Mouse (Mus musculus) midbrain, embryonic 13.5 days (tissue): Measurements from ENCODE around the gene Surf1. TPM values are rescaled to one million over a fixed set of nuclear protein-coding genes. Genes with fewer than 3 reads are reported as not detected.

Experiments used
- ATAC-seq: fragments of 200-750 bp; cut with Nextera tagmentation; 2 replicates; pipeline ENCODE4 v1.8.0; 2017; ENCODE audit warnings: mild to moderate bottlenecking, moderate TSS enrichment, moderate library complexity
- H3K27ac ChIP-seq: fragments of 300-500 bp; sonication (generic); 2 replicates; pipeline ENCODE4 v1.5.1; 2015; ENCODE audit warnings: inconsistent platforms, mild to moderate bottlenecking, moderate library complexity
- H3K27me3 ChIP-seq: fragments of 300-500 bp; sonication (generic); 2 replicates; pipeline ENCODE4 v1.6.1; 2015; ENCODE audit warnings: mild to moderate bottlenecking, inconsistent platforms
- H3K36me3 ChIP-seq: fragments of 300-500 bp; sonication (generic); 2 replicates; pipeline ENCODE4 v1.6.1; 2015; ENCODE audit warnings: mild to moderate bottlenecking, inconsistent platforms
- H3K4me1 ChIP-seq: fragments of 300-500 bp; sonication (generic); replicated peaks from 2 replicates; pipeline ENCODE4 v1.6.1; 2015; ENCODE audit warnings: inconsistent platforms
- H3K4me2 ChIP-seq: fragments of 300-500 bp; sonication (generic); replicated peaks from 2 replicates; pipeline ENCODE4 v1.6.1; 2015; ENCODE audit warnings: moderate library complexity, mild to moderate bottlenecking, inconsistent platforms
- H3K4me3 ChIP-seq: fragments of 300-500 bp; sonication (generic); replicated peaks from 2 replicates; pipeline ENCODE4 v1.5.1; 2015; ENCODE audit warnings: mild to moderate bottlenecking, inconsistent platforms
- H3K9ac ChIP-seq: fragments of 300-500 bp; sonication (generic); replicated peaks from 2 replicates; pipeline ENCODE4 v1.6.1; 2015; ENCODE audit warnings: mild to moderate bottlenecking, inconsistent platforms
- H3K9me3 ChIP-seq: fragments of 300-500 bp; sonication (generic); 2 replicates; pipeline ENCODE4 v1.6.1; 2016; ENCODE audit warnings: mild to moderate bottlenecking, inconsistent platforms
- WGBS: fragments of 180-500 bp; shearing (Covaris S2); methylation state at CpG from one replicate; pipeline ENCODE4 v1.1.7; 2015; 5-methylcytosine and 5-hydroxymethylcytosine counted together
- polyA plus RNA-seq: library from polyadenylated mRNA; unstranded; fragments of >200 nt; fragmentation: Nextera tagmentation; extraction: Ambion mirVana; gene quantifications from 2 replicates; pipeline ENCODE4 v1.2.1, GENCODE M21; 2015

The Surf1 gene
- 76.5 and 84.1 TPM in 2 replicates for polyA plus RNA-seq

GRCm38 (mm10) chr2:26915927-26916728, at the start of gene Surf1, which contains the start of gene Surf2:
TSS of gene Surf1 (minus strand) at chr2:26916530.
TSS of gene Surf2 (plus strand) at chr2:26916367.
- peak within 1 kb of the TSS; percentile 80 for H3K27ac ChIP-seq
- H3K4me3 ChIP-seq, result peak within 1 kb of the TSS; percentile 82
- 2% methylated on average over 47 of the region's 47 CpGs for WGBS
- H3K9me3 ChIP-seq, result no peaks in the 10 kb centered on the region
- no peaks in the 10 kb centered on the region for H3K27me3 ChIP-seq
- peak; percentile 79 for ATAC-seq
- peak within 1 kb of the TSS; percentile 99 for H3K4me2 ChIP-seq
- peaks cover 69% of the 10 kb centered on the region for H3K36me3 ChIP-seq
- H3K9ac ChIP-seq, result peak within 1 kb of the TSS; percentile 86
- peaks cover 51% of the 10 kb centered on the region for H3K4me1 ChIP-seq

GRCm38 (mm10) chr2:26964724-26965370, 48.5 kb upstream of the Surf1 start:
- Histone ChIP-seq H3K27ac (peak overlapping the region; percentile 98), H3K27me3 (no peaks in the 10 kb centered on the region), H3K9me3 (no peaks in the 10 kb centered on the region), H3K9ac (peak overlapping the region; percentile 91), H3K4me1 (peaks cover 37% of the 10 kb centered on the region), H3K4me3 (peak overlapping the region; percentile 81), H3K4me2 (peak overlapping the region; percentile 91), H3K36me3 (peaks cover 18% of the 10 kb centered on the region)
- 19% methylated on average over 14 of the region's 14 CpGs for WGBS
- no peak for ATAC-seq

GRCm38 (mm10) chr2:26963923-26964723, 47.8 kb upstream of the Surf1 start, which contains the start of gene Rexo4:
TSS of gene Rexo4 (minus strand) at chr2:26964386.
- Histone ChIP-seq H3K9ac (peak within 1 kb of the TSS; percentile 91), H3K27ac (peak within 1 kb of the TSS; percentile 98), H3K9me3 (no peaks in the 10 kb centered on the region), H3K4me3 (peak within 1 kb of the TSS; percentile 81), H3K27me3 (no peaks in the 10 kb centered on the region), H3K4me2 (peak within 1 kb of the TSS; percentile 91), H3K36me3 (peaks cover 22% of the 10 kb centered on the region), H3K4me1 (peaks cover 37% of the 10 kb centered on the region)
- ATAC-seq, result peak; percentile 98
- WGBS, result under 1% methylated on average over 50 of the region's 50 CpGs

GRCm38 (mm10) chr2:26960756-26961155, 44.4 kb upstream of the Surf1 start:
- 80% methylated on average over 4 of the region's 4 CpGs for WGBS
- H3K9ac ChIP-seq, result no peak overlapping the region
- H3K36me3 ChIP-seq, result peaks cover 55% of the 10 kb centered on the region
- no peaks in the 10 kb centered on the region for H3K27me3 ChIP-seq
- H3K4me2 ChIP-seq, result no peak overlapping the region
- no peaks in the 10 kb centered on the region for H3K9me3 ChIP-seq
- ATAC-seq, result no peak
- no peak overlapping the region for H3K27ac ChIP-seq
- H3K4me3 ChIP-seq, result no peak overlapping the region
- H3K4me1 ChIP-seq, result peaks cover 37% of the 10 kb centered on the region

GRCm38 (mm10) chr2:26957488-26957859, 41.1 kb upstream of the Surf1 start:
- Histone ChIP-seq H3K4me1 (peaks cover 19% of the 10 kb centered on the region), H3K27me3 (no peaks in the 10 kb centered on the region), H3K27ac (no peak overlapping the region), H3K9me3 (no peaks in the 10 kb centered on the region), H3K36me3 (peaks cover 87% of the 10 kb centered on the region), H3K4me3 (no peak overlapping the region), H3K9ac (no peak overlapping the region), H3K4me2 (no peak overlapping the region)
- no peak for ATAC-seq
- 92% methylated on average over 2 of the region's 2 CpGs for WGBS

- Histone ChIP-seq H3K36me3 (peaks cover 88% of the 10 kb centered on the region), H3K4me3 (no peak overlapping the region), H3K9me3 (no peaks in the 10 kb centered on the region), H3K27ac (no peak overlapping the region), H3K9ac (no peak overlapping the region), H3K4me1 (peaks cover 14% of the 10 kb centered on the region), H3K27me3 (no peaks in the 10 kb centered on the region), H3K4me2 (no peak overlapping the region)
- ATAC-seq, result no peak
- 94% methylated on average over 12 of the region's 12 CpGs for WGBS
Measured at GRCm38 (mm10) chr2:26956811-26957487, 40.6 kb upstream of the Surf1 start.

GRCm38 (mm10) chr2:26954735-26955395, 38.5 kb upstream of the Surf1 start:
- no peaks in the 10 kb centered on the region for H3K4me1 ChIP-seq
- H3K27ac ChIP-seq, result no peak overlapping the region
- H3K9me3 ChIP-seq, result no peaks in the 10 kb centered on the region
- 96% methylated on average over 2 of the region's 2 CpGs for WGBS
- no peak overlapping the region for H3K4me2 ChIP-seq
- H3K4me3 ChIP-seq, result no peak overlapping the region
- H3K36me3 ChIP-seq, result peaks cover 96% of the 10 kb centered on the region
- no peak overlapping the region; the same call in 1 of the 2 replicates for H3K9ac ChIP-seq
- H3K27me3 ChIP-seq, result no peaks in the 10 kb centered on the region
- no peak for ATAC-seq

- Histone ChIP-seq H3K4me1 (no peaks in the 10 kb centered on the region), H3K36me3 (peaks cover 91% of the 10 kb centered on the region), H3K27me3 (no peaks in the 10 kb centered on the region), H3K9ac (no peak overlapping the region), H3K4me2 (no peak overlapping the region), H3K4me3 (no peak overlapping the region), H3K27ac (no peak overlapping the region), H3K9me3 (no peaks in the 10 kb centered on the region)
- 95% methylated on average over 8 of the region's 8 CpGs for WGBS
- no peak for ATAC-seq
Measured at GRCm38 (mm10) chr2:26952866-26953265, 36.5 kb upstream of the Surf1 start.

GRCm38 (mm10) chr2:26952193-26952592, 35.9 kb upstream of the Surf1 start:
- Histone ChIP-seq H3K27me3 (no peaks in the 10 kb centered on the region), H3K36me3 (peaks cover 86% of the 10 kb centered on the region), H3K27ac (no peak overlapping the region), H3K4me3 (no peak overlapping the region), H3K9ac (no peak overlapping the region), H3K4me2 (no peak overlapping the region), H3K4me1 (no peaks in the 10 kb centered on the region), H3K9me3 (no peaks in the 10 kb centered on the region)
- no peak for ATAC-seq
- 92% methylated on average over 4 of the region's 4 CpGs for WGBS

GRCm38 (mm10) chr2:26951346-26951905, 35.1 kb upstream of the Surf1 start:
- peaks cover 83% of the 10 kb centered on the region for H3K36me3 ChIP-seq
- WGBS, result 93% methylated on average over 8 of the region's 8 CpGs

GRCm38 (mm10) chr2:26950411-26950810, 34.1 kb upstream of the Surf1 start:
- Histone ChIP-seq H3K4me1 (no peaks in the 10 kb centered on the region), H3K27me3 (no peaks in the 10 kb centered on the region), H3K4me2 (no peak overlapping the region), H3K9ac (no peak overlapping the region), H3K36me3 (peaks cover 74% of the 10 kb centered on the region), H3K27ac (no peak overlapping the region), H3K4me3 (no peak overlapping the region), H3K9me3 (no peaks in the 10 kb centered on the region)
- WGBS, result 89% methylated on average over 2 of the region's 2 CpGs
- no peak for ATAC-seq

More at GRCm38 (mm10) chr2:26951346-26951905, 35.1 kb upstream of the Surf1 start:
- no peaks in the 10 kb centered on the region for H3K27me3 ChIP-seq
- H3K4me1 ChIP-seq, result no peaks in the 10 kb centered on the region
- H3K9ac ChIP-seq, result no peak overlapping the region
- H3K27ac ChIP-seq, result no peak overlapping the region
- H3K9me3 ChIP-seq, result no peaks in the 10 kb centered on the region
- no peak overlapping the region for H3K4me2 ChIP-seq
- no peak overlapping the region for H3K4me3 ChIP-seq
- no peak for ATAC-seq
